Mouse (Mus musculus): Measurements from ENCODE around the gene Wasf2.

GRCm38 (mm10) chr4:133213268-133213590 lies 82.9 kb downstream of the Wasf2 start:
- TF ChIP-seq CTCF (IDR thresholded peaks at IDR 0.05; ENCODE audit: extremely low read depth, insufficient read depth, low read length) (no peak), POLR2A (IDR thresholded peaks at IDR 0.05; ENCODE audit: extremely low read depth, insufficient read depth, low read length) (no peak)

All from cortical plate, adult 2 months (tissue).